Mouse (Mus musculus): ENCODE measurements around the gene Fhl2.

DNA sequence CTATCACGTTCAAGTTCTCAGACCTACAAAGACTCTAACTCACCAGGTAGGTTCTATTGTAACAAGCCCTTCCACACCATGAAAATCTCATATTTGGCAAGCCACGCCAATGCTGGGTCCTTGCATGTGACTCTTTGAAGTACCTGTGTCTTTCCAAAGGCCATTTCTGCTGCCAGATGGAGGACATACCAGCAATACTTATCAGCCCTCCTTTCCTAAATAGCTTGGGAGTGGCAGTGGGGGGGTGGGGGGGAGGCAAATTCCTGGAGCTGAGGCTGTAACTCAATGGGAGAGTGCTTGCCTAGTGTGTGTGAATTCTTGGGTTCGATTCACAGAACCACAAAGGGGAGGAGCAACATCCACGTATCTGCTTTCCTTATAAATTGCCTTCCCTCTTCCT lies 72.1 kb downstream of the Fhl2 start:
- TF ChIP-seq CTCF (IDR thresholded peaks at IDR 0.05; ENCODE audit: insufficient read depth, low read depth, low read length) (no peak), POLR2A (IDR thresholded peaks at IDR 0.05; ENCODE audit: insufficient read depth, low read depth, low read length) (no peak)

Data from olfactory bulb, adult 2 months (tissue).